Mouse (Mus musculus) forebrain, embryonic 16.5 days (tissue): Measurements from ENCODE around the gene Nme8. TPM values are rescaled to one million over a fixed set of nuclear protein-coding genes. Genes with fewer than 3 reads are reported as not detected.

Experiments used
- ATAC-seq: fragments of 200-750 bp; cut with Nextera tagmentation; 2 replicates; pipeline ENCODE4 v1.8.0; 2017; ENCODE audit warnings: mild to moderate bottlenecking, moderate library complexity
- H3K27ac ChIP-seq: fragments of 300-500 bp; sonication (generic); 2 replicates; pipeline ENCODE4 v1.5.1; 2014; ENCODE audit warnings: low read length, control low read depth
- H3K27me3 ChIP-seq: fragments of 300-500 bp; sonication (generic); replicated peaks from 2 replicates; pipeline ENCODE4 v1.6.1; 2014; ENCODE audit warnings: low read length; ENCODE audit not compliant: control insufficient read depth, insufficient read depth
- H3K36me3 ChIP-seq: fragments of 300-500 bp; sonication (generic); 2 replicates; pipeline ENCODE4 v1.6.1; 2014; ENCODE audit not compliant: control insufficient read depth, insufficient read depth
- H3K4me1 ChIP-seq: fragments of 300-500 bp; sonication (generic); replicated peaks from 2 replicates; pipeline ENCODE4 v1.6.1; 2014; ENCODE audit warnings: low read length; ENCODE audit not compliant: control insufficient read depth, insufficient read depth
- H3K4me2 ChIP-seq: fragments of 300-500 bp; sonication (generic); 2 replicates; pipeline ENCODE4 v1.6.1; 2014; ENCODE audit warnings: mild to moderate bottlenecking, low read length, control low read depth
- H3K4me3 ChIP-seq: fragments of 300-500 bp; sonication (generic); replicated peaks from 2 replicates; pipeline ENCODE4 v1.5.1; 2014; ENCODE audit warnings: mild to moderate bottlenecking, low read length, control low read depth
- H3K9ac ChIP-seq: fragments of 300-500 bp; sonication (generic); replicated peaks from 2 replicates; pipeline ENCODE4 v1.6.1; 2014; ENCODE audit warnings: low read depth, low read length, control low read depth
- H3K9me3 ChIP-seq: fragments of 300-500 bp; sonication (generic); 2 replicates; pipeline ENCODE4 v1.6.1; 2016; ENCODE audit warnings: low read length; ENCODE audit not compliant: control insufficient read depth
- WGBS: fragments of 180-500 bp; shearing (Covaris S2); extraction: QIAGEN DNeasy Blood & Tissue Kit; methylation state at CpG from one replicate; pipeline ENCODE4 v1.1.7; 2014; 5-methylcytosine and 5-hydroxymethylcytosine counted together
- polyA plus RNA-seq: library from polyadenylated mRNA; unstranded; fragments of >200 nt; fragmentation: Nextera tagmentation; extraction: Ambion mirVana; gene quantifications from 2 replicates; pipeline ENCODE4 v1.2.1, GENCODE M21; 2015

Nme8 gene
- polyA plus RNA-seq, 1 experiment from 2014 or later, result not detected

DNA sequence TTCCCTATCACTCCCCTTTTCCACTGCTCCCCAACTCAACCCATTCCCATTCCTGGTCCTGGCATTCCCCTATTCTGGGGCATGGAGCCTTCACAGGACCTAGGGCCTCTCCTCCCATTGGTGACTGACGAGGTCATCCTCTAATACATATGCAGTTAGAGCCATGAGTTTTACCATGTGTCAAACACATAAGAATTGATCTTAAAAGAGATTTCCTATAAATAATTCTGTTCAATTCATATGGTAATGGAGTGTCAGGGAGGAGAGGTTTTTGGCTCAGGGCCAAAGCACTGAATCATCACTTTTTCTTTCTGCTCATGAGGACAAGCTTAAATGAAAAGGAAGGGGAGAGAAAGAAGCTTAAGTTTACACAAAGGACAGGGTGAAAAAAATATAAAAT, 85.2 kb downstream of the Nme8 start:
- no peaks in the 10 kb centered on the region for H3K36me3 ChIP-seq
- H3K9ac ChIP-seq, result no peak overlapping the region
- H3K4me1 ChIP-seq, result peaks cover 4% of the 10 kb centered on the region
- H3K27me3 ChIP-seq, result no peaks in the 10 kb centered on the region
- H3K4me3 ChIP-seq, result no peak overlapping the region
- 16% methylated on average over 1 of the region's 1 CpGs for WGBS
- no peak overlapping the region for H3K27ac ChIP-seq
- H3K9me3 ChIP-seq, result no peaks in the 10 kb centered on the region
- peak; percentile 70 for ATAC-seq
- no peak overlapping the region for H3K4me2 ChIP-seq

DNA sequence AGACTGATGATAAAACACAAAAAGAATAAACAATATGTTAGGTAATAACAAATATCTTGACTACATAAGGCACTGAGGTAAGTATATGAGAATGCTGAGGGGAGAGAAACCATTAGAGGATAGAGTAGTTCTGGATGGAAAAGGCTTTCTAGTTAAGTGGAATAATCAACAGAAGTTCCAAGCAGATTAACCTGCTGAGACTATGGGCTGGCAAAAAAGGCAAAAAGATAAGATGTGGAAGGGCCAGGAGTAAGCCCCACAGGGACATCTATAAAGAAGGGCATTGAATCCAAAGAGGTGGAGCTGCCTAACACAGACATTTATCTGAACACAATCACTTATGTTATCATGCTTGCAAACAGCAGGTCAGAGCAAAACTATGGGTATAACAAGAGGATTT, 89.5 kb downstream of the Nme8 start:
- no peaks in the 10 kb centered on the region for H3K9me3 ChIP-seq
- peaks cover 4% of the 10 kb centered on the region for H3K4me1 ChIP-seq
- no peak for ATAC-seq
- H3K4me3 ChIP-seq, result no peak overlapping the region
- H3K27ac ChIP-seq, result no peak overlapping the region
- no peaks in the 10 kb centered on the region for H3K27me3 ChIP-seq
- no peak overlapping the region for H3K9ac ChIP-seq
- H3K36me3 ChIP-seq, result no peaks in the 10 kb centered on the region
- H3K4me2 ChIP-seq, result no peak overlapping the region

DNA sequence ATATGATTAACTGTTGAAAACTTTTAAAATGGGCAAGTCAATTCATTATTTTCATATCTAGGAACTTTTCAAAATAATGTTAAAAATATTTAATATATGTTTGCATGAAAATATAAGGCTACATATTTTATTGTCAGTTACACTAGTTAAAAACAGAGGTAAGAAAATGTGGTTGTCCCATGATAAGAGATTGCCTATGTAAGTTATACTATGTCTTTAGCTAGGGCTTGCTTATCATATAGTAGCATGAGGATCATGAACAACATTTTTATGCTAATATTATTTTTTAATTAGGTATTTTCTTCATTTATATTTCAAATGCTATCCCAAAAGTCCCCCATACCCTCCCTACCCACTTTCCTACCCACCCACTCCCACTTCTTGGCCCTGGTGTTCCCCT, 92.7 kb downstream of the Nme8 start:
- Histone ChIP-seq H3K27ac (no peak overlapping the region), H3K9ac (no peak overlapping the region), H3K36me3 (no peaks in the 10 kb centered on the region), H3K4me1 (no peaks in the 10 kb centered on the region), H3K4me2 (no peak overlapping the region), H3K27me3 (no peaks in the 10 kb centered on the region), H3K4me3 (no peak overlapping the region), H3K9me3 (no peaks in the 10 kb centered on the region)
- ATAC-seq, result no peak

DNA sequence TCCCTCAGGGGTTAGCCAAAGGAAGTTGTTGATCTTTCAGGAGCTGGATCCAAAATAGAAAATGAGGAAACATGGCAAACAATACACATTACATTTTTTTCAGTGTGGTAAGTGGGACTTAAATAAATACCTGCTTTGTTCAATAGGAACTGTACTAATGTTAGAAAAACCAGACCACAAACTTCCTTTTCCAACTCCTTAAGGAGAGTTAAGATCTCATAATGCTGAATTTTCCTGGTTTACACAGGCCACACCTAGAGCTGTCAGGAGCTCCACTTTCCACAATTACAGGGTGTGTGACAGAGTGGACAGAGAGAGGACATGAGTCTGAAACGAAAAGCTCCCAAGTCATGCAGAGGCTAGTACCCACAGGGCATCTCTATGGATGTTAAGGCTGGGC, 93.9 kb downstream of the Nme8 start:
- no peaks in the 10 kb centered on the region for H3K36me3 ChIP-seq
- no peaks in the 10 kb centered on the region for H3K27me3 ChIP-seq
- no peak overlapping the region for H3K4me3 ChIP-seq
- no peak for ATAC-seq
- no peak overlapping the region for H3K4me2 ChIP-seq
- WGBS, result 89% methylated on average over 1 of the region's 1 CpGs
- H3K9me3 ChIP-seq, result no peaks in the 10 kb centered on the region
- H3K27ac ChIP-seq, result no peak overlapping the region
- H3K9ac ChIP-seq, result no peak overlapping the region
- H3K4me1 ChIP-seq, result no peaks in the 10 kb centered on the region

DNA sequence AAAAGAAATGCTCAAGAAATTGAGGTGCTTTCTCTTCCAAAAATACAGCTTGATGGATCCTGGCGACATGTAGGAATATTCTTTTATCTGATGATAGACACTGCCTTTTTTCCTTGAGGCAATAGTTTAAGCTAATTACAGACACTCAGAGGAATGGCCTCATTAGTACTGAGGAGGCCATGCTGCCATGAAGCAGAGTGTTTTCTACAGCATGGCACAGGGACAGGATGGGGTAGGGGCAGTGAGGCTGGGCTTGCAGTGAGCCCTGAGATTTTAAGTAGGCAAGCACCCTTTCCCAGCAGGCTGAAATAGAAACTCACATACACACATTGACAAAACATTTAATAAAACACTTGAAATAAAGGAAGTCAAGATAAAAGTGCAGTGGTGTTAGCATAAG, 95.1 kb downstream of the Nme8 start:
- H3K36me3 ChIP-seq, result no peaks in the 10 kb centered on the region
- H3K4me2 ChIP-seq, result no peak overlapping the region
- H3K4me1 ChIP-seq, result no peaks in the 10 kb centered on the region
- ATAC-seq, result peak; percentile 58; the same call in 1 of the 2 replicates
- no peak overlapping the region for H3K27ac ChIP-seq
- WGBS, result 21% methylated on average over 1 of the region's 1 CpGs
- no peak overlapping the region for H3K4me3 ChIP-seq
- no peak overlapping the region for H3K9ac ChIP-seq
- no peaks in the 10 kb centered on the region for H3K27me3 ChIP-seq
- H3K9me3 ChIP-seq, result no peaks in the 10 kb centered on the region

DNA sequence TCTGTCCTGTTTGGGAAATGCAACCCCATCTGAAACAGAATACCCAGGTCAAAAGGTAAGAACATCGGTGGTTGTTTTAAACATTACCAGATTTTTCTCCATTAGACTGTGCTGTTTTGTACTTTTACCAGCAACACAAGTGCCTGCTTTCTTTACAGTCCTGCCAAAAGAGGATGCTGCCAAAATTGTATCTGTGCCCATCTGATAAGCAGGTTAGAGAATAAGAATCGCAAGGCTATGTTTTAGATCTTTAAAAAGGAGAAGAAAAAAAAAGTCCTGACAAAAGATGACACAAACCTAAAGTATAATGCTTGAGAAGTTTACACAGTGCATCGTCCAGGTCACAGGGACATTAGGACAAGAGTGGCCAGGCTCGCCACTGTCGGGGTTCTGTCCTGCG, 98.4 kb downstream of the Nme8 start:
- no peak overlapping the region for H3K4me2 ChIP-seq
- no peak for ATAC-seq
- H3K4me3 ChIP-seq, result no peak overlapping the region
- H3K27ac ChIP-seq, result no peak overlapping the region
- no peak overlapping the region for H3K9ac ChIP-seq
- no peaks in the 10 kb centered on the region for H3K9me3 ChIP-seq
- no peaks in the 10 kb centered on the region for H3K36me3 ChIP-seq
- no peaks in the 10 kb centered on the region for H3K27me3 ChIP-seq
- 89% methylated on average over 6 of the region's 6 CpGs for WGBS
- no peaks in the 10 kb centered on the region for H3K4me1 ChIP-seq

DNA sequence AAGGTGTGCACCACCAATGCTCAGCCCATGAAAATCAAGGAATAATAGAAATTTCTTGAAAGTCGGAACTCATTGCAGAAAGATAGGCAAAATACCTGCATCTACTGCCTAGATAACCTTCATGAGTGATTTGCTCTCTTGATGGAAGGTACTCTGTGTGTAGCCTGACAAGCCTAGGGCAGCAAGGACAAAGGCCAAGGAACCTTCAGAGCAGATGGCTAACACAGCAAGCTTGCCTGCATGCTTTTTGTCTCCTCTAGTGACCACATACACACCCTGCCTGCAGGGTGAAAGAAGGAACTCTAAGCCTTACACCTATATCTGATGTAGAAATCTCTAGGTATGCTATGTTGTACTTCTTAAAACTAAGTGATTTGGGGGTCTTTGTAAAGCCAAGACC, 102.5 kb downstream of the Nme8 start:
- no peaks in the 10 kb centered on the region for H3K4me1 ChIP-seq
- H3K27ac ChIP-seq, result no peak overlapping the region
- WGBS, result 94% methylated on average over 1 of the region's 1 CpGs
- H3K36me3 ChIP-seq, result no peaks in the 10 kb centered on the region
- ATAC-seq, result no peak
- no peak overlapping the region for H3K4me2 ChIP-seq
- no peaks in the 10 kb centered on the region for H3K9me3 ChIP-seq
- H3K27me3 ChIP-seq, result no peaks in the 10 kb centered on the region
- no peak overlapping the region for H3K9ac ChIP-seq
- no peak overlapping the region for H3K4me3 ChIP-seq

Other genes starting within 250 kb of the Nme8 start
- gene Epdr1, start 77.9 kb downstream of the Nme8 start, polyA plus RNA-seq, result 22.1 and 24.9 TPM in 2 replicates
- gene Sfrp4, start 74.7 kb downstream of the Nme8 start, polyA plus RNA-seq, result 1.5 and 2.2 TPM in 2 replicates
- 0.27 TPM in 1 of 2 replicates, not detected in the other for gene Gpr141, start 126.5 kb upstream of the Nme8 start, polyA plus RNA-seq